Mouse (Mus musculus) bone marrow macrophage, adult 2 months (primary cell): ENCODE data around the gene Ascc3.

Experiments
- CTCF ChIP-seq: IDR thresholded peaks from 2 replicates; pipeline ENCODE4 v1.5.1; 2012; ENCODE audit warnings: low read depth, mild to moderate bottlenecking, low read length, moderate library complexity
- POLR2A ChIP-seq: IDR thresholded peaks from 2 replicates; pipeline ENCODE4 v1.6.1; 2012; ENCODE audit warnings: mild to moderate bottlenecking, low read depth, low read length, borderline replicate concordance

DNA sequence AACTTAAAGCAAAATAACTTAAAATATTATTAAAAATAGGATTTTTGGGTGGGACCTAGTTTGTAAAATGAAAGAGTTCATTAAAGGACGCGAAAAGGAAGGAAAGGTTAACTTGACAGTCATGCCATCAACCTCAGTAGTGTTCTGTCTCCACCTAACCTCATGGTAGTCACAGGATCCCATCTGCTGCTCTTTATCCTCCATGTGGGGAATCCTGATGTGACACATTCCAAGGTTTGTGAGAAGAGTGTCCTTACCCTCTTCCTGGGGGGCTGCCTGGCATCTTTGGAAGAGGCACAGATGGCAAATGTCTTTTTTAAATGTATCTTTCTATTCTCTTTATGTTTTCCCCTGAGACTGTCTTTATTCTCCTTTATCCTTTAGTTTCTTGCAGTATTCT, 181.4 kb downstream of the Ascc3 start:
- TF ChIP-seq CTCF, result no peak
- no peak for TF ChIP-seq POLR2A
